Mouse (Mus musculus) embryonic fibroblast, embryonic 13.5 days (primary cell): Measurements from ENCODE around the gene Alx3. TPM values are rescaled to one million over a fixed set of nuclear protein-coding genes. Genes with fewer than 3 reads are reported as not detected.

Experiments used
- H3K27ac ChIP-seq: 2 replicates; pipeline ENCODE4 v1.5.1; 2012; ENCODE audit warnings: low read length, control low read depth, inconsistent platforms; ENCODE audit not compliant: insufficient read depth
- H3K4me1 ChIP-seq: 2 replicates; pipeline ENCODE4 v1.6.1; 2011; ENCODE audit warnings: low read length; ENCODE audit not compliant: control insufficient read depth, insufficient read depth
- H3K4me3 ChIP-seq: 2 replicates; pipeline ENCODE4 v1.5.1; 2011; ENCODE audit warnings: mild to moderate bottlenecking, control low read depth, low read length; ENCODE audit not compliant: insufficient read depth
- CTCF ChIP-seq: IDR thresholded peaks from 2 replicates; pipeline ENCODE4 v1.5.1; 2011; ENCODE audit warnings: mild to moderate bottlenecking, control low read depth, low read length, moderate library complexity, borderline replicate concordance; ENCODE audit not compliant: insufficient read depth
- POLR2A ChIP-seq: IDR thresholded peaks from 2 replicates; pipeline ENCODE4 v1.6.1; 2011; ENCODE audit warnings: low read depth, mild to moderate bottlenecking, control low read depth, low read length, moderate library complexity
- polyA plus RNA-seq: library from polyadenylated mRNA; stranded (reverse); fragments of >200 nt; gene quantifications from 2 replicates; pipeline ENCODE4 v1.2.4, GENCODE M21; 2011; ENCODE audit warnings: low read depth; ENCODE audit not compliant: missing spikeins, insufficient read length

Gene Alx3
- polyA plus RNA-seq, 1 experiment = 1.9 TPM

- Histone ChIP-seq H3K4me1 (no peaks in the 10 kb centered on the region), H3K27ac (no peak overlapping the region), H3K4me3 (no peak overlapping the region)
- no peak for TF ChIP-seq CTCF
- no peak for TF ChIP-seq POLR2A
Observed at GRCm38 (mm10) chr3:107597586-107598389, 3.0 kb downstream of the Alx3 start.

- H3K4me1 ChIP-seq = no peaks in the 10 kb centered on the region
- no peak overlapping the region for H3K4me3 ChIP-seq
- no peak overlapping the region for H3K27ac ChIP-seq
- no peak for TF ChIP-seq CTCF
- no peak for TF ChIP-seq POLR2A
Observed at GRCm38 (mm10) chr3:107600127-107600526, 5.3 kb downstream of the Alx3 start.

GRCm38 (mm10) chr3:107605304-107605703 lies 10.5 kb downstream of the Alx3 start:
- Histone ChIP-seq H3K27ac (no peak overlapping the region), H3K4me3 (no peak overlapping the region), H3K4me1 (no peaks in the 10 kb centered on the region)
- TF ChIP-seq CTCF = peak; percentile 76
- TF ChIP-seq POLR2A = no peak

- no peaks in the 10 kb centered on the region for H3K4me1 ChIP-seq
- TF ChIP-seq POLR2A = no peak
- no peak for TF ChIP-seq CTCF
- H3K27ac ChIP-seq = no peak overlapping the region
- no peak overlapping the region for H3K4me3 ChIP-seq
Observed at GRCm38 (mm10) chr3:107607221-107607620, 12.4 kb downstream of the Alx3 start.

GRCm38 (mm10) chr3:107608808-107609207 lies 14.0 kb downstream of the Alx3 start:
- TF ChIP-seq CTCF (no peak), POLR2A (no peak)
- Histone ChIP-seq H3K4me1 (no peaks in the 10 kb centered on the region), H3K4me3 (no peak overlapping the region), H3K27ac (no peak overlapping the region)

GRCm38 (mm10) chr3:107609376-107609775 lies 14.5 kb downstream of the Alx3 start:
- Histone ChIP-seq H3K4me1 (no peaks in the 10 kb centered on the region), H3K4me3 (no peak overlapping the region), H3K27ac (no peak overlapping the region)
- TF ChIP-seq POLR2A (no peak), CTCF (no peak)

- Histone ChIP-seq H3K27ac (no peak overlapping the region), H3K4me1 (no peaks in the 10 kb centered on the region), H3K4me3 (no peak overlapping the region)
- no peak for TF ChIP-seq CTCF
- no peak for TF ChIP-seq POLR2A
Observed at GRCm38 (mm10) chr3:107611394-107611793, 16.6 kb downstream of the Alx3 start.

GRCm38 (mm10) chr3:107612902-107613525 lies 18.2 kb downstream of the Alx3 start:
- Histone ChIP-seq H3K4me3 (no peak overlapping the region), H3K4me1 (no peaks in the 10 kb centered on the region), H3K27ac (no peak overlapping the region)
- TF ChIP-seq CTCF (peak; percentile 97), POLR2A (no peak)

GRCm38 (mm10) chr3:107617800-107618199 lies 23.0 kb downstream of the Alx3 start:
- no peaks in the 10 kb centered on the region for H3K4me1 ChIP-seq
- H3K4me3 ChIP-seq = no peak overlapping the region
- TF ChIP-seq CTCF (no peak), POLR2A (no peak)
- H3K27ac ChIP-seq = no peak overlapping the region

- Histone ChIP-seq H3K4me1 (no peaks in the 10 kb centered on the region), H3K4me3 (no peak overlapping the region), H3K27ac (no peak overlapping the region)
- TF ChIP-seq POLR2A = no peak
- no peak for TF ChIP-seq CTCF
Observed at GRCm38 (mm10) chr3:107619911-107620310, 25.1 kb downstream of the Alx3 start.
